Mouse (Mus musculus) kidney, adult 9 months (tissue): ENCODE measurements around the gene Ppp1r3c.

Experiments used
- DNase-seq: peaks from one replicate; pipeline ENCODE4 v3.0.0; 2022

Gene Ppp1r3c

DNA sequence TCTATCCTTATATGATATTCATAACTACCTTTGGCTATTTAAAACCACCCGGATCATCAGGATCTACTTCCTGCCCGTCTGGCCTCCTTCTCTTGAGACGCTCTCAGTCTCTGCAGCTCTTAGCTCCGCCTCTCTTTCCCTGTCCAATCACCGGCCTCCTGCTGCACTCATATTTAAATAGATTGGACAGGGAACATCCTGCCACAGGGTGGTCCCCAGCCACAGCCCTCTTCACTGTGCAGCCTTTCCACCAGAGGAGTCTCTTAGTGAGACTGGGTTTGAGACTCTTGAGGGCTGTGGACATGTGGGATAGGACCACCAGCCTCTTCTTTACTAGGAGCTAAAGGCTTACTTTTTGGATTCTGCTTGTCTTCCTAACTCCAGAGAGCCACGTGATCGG lies 20.2 kb downstream of the Ppp1r3c start:
- DNase-seq, result no peak

DNA sequence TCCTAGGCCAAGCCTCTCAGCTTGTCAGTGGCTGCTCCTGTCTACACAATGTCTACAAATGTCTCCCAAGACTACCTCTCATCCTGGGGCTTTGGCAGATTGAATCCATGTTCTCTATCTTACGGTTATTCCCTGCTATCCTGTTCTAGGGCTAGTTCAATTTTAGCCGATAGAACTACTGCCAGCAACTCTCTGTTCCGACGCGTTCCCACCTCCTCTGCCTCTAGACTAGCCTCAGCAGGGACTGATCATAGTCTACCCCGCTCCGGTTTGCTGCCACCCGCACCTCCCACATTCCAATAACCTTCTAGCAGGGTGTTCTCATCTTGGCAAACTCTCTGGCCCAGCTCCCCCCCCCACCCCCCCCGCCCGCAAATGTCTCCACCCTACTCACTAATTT lies 20.9 kb downstream of the Ppp1r3c start:
- DNase-seq, result no peak

DNA sequence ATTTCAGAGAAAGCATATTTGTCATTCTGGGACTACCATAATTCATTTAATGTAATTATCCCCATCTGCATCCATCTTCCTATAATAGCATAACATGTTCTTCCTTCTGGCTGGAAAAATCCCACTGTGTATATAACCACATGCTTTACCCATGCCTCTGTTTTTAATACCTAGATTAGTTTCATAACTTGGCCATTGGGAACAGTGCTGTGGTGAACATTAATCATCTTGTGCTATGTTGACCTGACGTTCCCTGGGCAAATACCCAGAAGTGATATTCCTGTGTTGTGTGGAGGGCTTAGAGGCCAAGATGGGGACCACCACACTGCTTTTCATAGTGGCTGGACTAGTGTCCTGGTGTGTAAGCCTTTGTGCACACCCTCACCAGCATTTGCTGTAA lies 22.0 kb downstream of the Ppp1r3c start:
- no peak for DNase-seq

DNA sequence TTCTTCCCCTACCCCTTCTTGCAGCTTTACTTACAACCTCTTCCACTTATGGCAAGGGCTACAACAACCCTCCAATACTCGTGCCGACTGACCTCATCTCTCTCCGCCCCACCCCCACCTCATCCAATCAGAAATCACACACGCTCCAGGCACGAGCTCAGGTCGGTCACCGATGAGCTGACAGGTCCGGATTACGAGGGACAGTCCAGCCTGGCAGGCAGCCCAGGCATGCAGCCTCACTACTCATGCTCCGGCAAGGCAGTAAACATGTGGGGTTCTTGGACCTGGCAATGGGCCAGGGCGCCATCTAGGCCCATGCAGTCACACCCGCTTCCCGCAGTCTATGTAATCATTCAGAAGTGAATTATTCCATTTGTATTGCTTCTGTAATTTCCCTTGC lies 23.4 kb downstream of the Ppp1r3c start:
- DNase-seq, result peak; percentile 60

DNA sequence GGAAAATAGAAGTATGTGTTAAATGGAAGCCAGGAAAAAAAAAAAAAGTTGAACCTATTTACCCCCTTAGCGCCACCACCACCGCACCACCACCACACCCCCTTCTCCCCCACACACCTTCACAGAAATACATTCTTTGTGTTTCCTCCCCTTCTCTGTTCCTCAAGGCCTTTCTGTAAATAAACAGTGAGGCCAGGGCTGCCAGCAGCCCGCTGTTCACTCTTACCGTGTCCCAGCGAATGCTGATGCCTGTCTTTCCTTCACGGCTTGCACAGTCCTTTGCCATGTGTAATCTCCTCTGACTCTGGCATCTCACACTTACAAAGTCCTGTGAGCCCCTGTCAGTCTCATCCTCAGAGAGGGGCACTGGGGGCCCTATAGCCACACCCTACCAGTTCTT lies 30.3 kb downstream of the Ppp1r3c start:
- no peak for DNase-seq

DNA sequence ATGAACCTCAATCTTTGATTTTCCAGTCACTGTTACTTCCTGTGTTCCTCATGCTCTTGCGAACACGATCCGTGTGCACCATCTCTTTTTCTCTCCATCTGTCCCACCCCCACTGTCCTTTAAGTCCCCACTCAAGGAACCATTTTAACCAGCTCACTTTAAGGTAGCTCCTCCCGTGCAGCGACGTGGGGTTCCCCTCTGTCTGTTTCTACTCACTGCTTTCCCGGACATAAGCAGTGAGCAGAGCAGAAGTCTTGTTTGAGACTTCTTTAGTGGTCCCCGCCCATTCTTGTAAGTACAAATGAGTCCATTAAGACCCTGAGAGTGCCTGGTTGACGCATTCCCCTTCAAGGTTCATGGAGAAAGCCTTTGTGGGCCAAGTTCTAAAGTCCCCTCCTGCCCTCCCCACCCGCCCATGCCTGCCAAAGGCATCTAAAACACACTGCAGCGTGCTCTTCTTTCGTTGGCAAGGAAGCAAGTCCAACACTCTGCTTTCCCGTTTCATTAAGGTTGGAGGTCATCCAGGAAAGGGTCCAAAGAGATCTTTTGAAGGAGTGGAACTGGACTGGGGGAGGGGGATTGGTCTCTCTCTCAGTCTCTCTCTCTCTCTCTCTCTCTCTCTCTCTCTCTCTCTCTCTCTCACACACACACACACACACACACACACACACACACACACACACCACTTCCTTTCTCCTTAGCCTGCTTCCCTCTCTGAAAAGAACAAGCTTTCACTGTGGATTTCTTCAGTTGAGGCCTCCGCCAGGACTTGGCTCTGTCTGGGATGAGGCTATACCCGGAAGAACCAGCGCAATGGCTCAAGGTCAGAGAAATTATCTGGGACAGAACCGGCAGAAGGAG lies 30.9 kb downstream of the Ppp1r3c start:
- DNase-seq, result peak; percentile 63

DNA sequence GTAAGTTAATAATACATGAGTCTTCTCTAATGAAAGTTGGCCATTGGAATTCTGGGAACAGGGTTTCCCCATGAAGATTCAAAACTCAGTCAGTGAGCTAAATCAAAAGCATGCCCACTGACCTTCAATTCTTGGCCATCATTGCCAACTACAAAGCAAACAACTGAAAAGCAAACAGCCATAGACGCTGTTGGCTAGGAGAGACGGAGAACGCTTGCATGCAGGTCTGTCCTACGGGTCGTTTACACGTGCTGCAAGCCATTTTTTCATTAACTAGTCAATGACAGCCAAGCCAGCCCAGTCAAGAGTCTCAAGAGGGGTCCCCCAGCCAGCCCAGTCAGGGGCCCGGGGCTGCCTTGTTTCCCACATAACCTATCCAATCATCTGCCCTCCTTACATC lies 31.7 kb downstream of the Ppp1r3c start:
- DNase-seq, result peak; percentile 13

DNA sequence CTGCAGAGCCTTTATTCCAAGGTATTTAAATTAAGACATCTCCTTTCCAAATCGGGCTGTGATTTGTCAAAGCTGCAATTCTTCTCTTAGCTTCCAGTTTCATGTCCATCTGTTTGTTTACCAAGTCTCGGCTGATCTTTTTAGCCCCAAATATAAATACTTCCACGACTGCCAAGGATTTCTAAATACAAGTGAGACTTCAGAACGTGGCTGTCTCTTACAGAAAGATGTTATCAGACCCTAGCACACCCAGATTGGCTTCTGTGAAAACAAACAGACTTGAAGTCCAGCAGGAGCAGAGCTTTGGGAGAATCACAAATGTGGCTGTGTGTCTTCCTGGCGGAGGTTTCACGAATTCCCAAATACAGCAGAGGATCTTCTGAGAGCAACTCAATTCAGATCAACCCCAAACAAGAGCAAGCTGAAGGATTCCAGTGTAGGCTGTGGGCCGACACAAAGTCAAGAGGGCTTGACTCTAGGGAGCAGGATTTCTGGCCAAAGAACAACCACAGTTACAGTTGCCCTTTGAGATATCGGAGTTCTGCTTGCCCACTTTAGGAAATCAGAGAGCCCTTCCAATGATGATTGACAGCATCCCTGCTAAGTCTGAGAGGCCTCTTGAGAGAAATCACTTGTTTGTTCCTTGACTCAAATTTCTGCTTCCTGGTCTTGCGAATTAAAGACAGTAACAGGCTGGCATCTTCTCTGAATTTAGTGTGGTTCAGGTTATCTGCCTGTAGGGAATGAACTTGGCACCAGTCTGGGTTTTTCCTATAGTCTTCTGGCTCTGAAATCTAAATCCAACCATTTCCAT lies 34.4 kb downstream of the Ppp1r3c start:
- DNase-seq, result no peak

DNA sequence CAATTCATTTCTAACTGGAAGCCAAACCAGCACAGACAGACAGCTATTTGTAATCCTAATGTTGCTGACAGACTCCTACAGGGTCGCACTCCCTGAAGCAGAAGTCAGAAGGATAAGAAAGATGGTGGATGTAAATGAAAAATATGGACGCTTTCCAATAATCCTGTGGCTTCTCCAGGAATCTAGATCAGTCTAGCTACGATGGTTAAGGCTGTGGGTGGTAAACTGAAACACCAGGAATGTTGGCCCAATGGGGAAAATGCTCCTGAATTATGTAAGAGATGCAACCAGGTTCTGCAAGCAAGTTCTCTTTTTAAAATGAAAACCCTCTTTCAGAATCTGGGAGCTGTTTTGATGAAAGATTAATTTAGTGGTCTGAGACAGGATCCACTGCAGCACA lies 35.1 kb downstream of the Ppp1r3c start:
- DNase-seq, result no peak

DNA sequence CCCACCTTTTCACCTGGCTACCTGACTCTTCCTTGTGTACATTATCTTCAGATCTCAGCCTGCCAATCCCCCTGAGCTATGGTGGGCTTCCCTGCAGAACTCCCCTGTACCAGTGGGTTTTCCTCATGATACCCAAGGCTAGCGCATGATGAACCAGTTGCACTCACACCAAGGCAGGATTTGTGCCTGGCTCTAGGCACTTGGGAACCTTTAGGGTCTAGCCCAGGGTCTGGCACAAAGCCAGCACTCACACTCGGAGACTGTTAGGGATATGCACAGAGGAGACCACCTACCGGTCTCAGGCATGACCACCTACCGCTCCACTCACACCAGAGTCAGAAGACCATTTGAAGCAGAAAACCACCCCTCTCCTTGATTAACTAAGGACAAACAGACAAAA lies 35.5 kb downstream of the Ppp1r3c start:
- DNase-seq, result no peak

DNA sequence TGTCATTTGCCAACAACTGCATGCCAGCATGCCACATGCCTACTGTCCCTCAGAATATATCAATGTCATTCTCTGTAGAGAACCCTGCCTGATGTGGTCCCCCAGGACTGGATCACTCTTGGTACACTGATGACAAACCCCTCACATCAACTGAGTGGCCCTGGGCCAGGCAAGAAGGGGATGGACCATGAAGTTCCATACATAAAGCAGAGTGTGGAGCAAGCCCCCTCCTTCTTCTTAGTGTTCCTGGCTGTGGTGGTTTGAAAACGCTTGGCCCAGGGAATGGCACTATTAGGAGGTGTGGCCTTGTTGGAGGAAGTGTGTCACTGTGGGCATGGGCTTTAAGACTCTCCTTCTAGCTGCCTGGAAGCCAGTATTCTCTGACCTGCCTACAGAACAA lies 37.3 kb downstream of the Ppp1r3c start:
- DNase-seq, result no peak

DNA sequence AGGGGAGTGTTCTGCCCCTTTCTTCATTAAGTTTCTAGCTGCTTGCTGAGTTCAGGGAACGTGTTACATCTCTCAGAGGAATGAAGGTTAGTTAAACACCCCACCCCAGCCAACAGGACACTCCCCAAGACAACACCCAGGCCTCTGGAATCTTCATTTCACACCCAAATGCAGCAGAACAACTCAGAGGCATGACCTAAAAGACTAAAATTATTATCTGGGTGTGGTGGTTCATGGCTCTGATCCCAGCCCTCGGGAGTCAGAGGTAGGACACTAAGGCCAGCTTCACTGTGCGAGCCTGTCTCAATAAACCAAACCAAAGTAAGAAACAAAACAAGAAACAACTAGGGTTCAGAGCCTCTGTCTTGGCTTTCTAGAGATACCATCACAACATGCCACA lies 38.3 kb downstream of the Ppp1r3c start:
- no peak for DNase-seq

DNA sequence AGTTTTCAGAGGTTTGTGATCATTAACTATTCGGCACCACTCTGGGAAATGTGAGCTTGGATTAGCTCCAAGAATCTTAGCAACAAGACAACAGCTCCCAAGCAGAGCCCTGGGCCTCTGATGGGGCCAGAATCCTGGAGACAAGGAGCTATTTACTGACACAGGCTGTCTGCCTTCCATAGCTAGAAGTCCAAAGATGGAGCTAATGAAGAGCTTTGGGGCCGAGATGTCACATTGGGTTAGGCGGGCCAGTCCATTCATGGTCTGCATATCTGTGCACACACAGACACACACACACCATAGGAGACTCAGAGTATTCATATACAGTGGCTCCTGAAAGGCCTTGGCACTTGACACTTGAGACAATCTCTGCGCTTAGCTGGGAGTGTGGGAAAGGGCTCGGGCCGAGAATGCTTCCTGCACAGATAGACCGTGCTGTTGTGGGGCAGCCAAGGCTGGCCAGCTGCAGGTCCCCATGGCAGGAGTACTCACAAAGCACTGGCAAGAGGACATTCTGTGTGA lies 39.8 kb downstream of the Ppp1r3c start:
- DNase-seq, result peak; percentile 66

DNA sequence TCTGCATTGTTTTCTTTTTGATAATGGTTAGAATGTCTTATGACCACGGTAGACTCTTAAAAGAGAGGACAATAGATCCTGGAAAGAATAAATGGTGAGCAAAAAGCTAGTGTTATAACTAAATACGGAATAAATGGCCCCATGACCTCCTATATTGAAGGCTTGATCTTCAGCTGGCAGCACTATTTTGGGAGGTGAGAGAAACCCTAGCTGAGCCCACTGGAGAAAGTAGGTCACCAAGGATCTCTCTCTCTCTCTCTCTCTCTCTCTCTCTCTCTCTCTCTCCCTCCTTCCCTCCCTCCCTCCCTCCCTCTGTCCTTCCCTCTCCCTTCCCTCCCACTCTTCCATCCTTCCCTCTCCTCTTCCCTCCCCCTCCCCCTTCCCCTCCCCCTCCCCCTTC lies 42.9 kb downstream of the Ppp1r3c start:
- DNase-seq, result no peak

DNA sequence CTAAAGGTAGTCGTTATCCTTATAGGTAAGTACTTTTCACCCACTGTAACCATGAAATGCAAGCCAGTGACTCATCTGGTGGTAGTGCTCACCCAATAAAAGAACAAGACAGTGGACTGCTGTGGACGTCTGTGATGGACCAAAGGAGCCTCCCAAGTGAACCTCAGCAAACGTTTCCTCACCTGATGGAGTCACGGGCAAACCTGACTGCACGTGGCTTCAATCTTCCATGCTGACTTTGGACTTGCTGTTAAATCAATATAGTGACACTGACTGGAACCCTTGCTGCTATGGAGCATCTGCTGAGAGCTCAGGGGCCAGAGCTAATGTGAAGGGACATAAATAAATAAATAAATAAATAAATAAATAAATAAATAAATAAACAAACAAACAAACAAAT lies 44.5 kb downstream of the Ppp1r3c start:
- no peak for DNase-seq

DNA sequence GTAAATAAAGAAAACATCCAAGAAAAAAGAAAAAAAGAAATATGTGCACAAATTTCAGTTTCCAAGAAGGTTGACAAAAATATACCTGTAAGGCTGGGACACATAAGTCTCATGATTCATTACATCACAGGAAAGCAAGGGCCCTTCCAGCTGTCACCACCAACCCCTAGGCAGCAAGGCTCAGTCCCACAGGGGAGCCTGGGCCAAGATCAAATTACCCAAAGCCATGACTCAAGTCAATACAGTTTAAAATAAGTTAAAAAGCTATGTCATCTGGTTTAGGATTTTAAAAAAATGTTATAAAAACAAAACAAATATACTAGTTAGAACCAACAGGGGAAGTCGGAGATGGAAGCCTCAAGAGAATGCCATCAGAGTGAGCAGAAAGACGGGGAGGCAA lies 45.2 kb downstream of the Ppp1r3c start:
- no peak for DNase-seq

DNA sequence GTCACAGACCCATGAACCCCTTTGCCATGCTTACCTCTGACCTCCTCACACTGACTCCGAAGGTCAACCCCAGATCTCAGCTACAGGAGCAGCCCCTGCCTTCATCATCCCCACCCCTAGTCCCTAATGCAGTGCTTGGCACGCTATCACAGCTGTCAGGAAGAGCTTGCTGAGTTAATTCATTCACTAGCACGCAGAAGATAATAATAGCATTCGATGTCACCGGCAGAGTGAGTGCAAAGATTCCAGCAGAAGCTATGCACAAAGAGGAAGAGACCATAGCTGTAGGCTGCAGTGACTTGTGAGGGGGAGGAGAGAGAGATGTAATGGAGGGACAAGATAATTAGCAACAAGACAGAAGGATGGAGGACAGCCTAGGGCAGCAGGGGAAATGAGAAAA lies 47.2 kb downstream of the Ppp1r3c start:
- DNase-seq, result no peak

DNA sequence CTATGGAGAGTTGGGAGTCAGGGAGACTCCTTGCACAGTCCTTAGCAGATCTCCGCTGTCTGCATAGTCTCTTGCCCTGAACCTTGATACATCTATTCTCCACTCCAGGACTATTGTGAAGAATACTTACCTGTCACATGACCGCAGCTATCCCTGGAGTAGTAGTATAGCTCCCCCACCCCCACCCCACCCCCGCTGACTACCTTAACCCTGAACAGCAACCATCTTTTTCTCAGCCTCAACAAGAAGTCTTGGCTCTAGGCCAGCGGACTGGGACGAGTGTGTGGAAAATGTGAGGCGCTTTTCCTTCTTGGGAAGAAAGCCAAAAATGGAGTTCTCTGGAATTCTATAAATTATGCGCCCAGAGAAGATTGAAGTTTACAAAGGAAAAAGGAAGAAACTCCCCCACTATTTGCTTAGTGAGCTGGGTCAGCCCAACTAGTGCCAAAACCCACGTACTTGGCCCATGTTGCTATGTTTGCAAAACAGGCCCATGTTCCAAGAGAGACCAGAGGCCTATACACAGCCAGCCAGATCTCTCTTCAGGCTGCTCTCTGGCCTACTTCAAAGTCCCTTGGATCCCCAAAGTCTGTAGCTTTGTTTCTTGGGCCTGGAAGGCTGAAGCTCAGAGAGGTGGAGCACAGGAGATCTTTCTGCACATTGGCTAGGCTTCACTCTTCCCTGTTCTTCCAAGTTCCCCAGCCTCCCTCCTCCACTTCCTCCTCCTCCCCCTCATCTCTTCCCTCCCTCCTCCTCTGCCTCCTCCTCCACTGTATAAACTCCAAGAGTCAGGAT lies 48.4 kb downstream of the Ppp1r3c start:
- DNase-seq, result peak; percentile 49

DNA sequence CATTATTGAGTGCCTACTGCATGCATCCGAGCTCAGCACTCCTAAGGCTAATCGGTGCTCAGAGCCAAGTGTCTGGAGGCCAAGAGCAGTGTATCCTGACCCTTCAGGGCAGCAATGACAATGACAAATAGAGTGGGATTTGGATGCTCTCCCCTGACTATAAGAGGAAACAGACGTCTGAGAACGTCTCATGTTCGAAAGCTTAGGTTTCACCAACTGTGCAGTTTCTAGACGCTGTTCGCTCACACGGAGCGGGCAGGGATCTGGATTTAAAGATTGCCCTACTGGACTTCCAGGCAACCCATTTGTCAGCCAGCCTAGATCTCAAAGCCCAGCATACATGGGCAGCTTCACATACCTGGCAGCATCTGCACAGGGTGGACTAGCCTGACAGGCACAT lies 49.4 kb downstream of the Ppp1r3c start:
- no peak for DNase-seq

DNA sequence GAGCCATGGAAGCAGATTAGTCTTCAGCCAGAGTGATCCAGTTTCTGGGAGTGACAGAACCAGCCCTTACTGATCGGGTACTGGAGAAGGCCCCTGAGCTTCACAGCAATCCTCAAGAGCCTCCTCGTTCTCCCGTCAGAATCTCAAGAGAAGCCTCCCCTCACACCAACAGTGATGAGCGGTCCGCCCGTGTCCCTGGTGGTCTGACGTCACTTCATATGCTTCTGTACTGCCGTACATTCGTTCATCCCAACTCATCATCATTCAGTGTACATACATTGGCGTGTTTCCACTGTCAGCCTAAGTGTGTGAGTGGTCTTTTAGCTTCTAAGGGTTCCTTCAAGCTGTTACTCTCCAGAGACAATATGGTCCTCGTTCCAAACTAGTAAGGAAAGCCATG lies 50.4 kb downstream of the Ppp1r3c start:
- no peak for DNase-seq

DNA sequence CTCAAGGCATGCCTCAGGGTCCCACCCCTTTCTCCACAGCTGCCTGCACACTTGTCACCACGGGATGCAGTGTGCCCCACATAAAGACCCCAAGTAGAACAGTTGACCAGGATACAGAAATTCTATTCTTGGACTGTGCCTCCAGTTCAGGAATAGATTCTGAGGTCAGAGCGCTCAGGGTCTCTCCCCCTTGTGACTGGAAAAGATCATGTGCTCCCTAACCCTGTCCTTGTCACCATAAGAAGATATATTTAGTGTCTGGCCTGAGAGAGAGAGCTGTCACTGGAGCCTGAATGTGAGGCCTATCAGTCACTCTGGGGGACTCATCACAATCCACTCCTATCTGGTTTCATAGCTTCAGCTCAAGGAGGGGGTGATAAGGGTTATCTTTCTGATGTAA lies 53.9 kb downstream of the Ppp1r3c start:
- DNase-seq, result no peak
